In genomic region chr2:92130071-92130470, GRCm38 (mm10) we compare ENCODE assay signal across 28 mouse cellular contexts.
"Had no signal": no experiment of that assay in that cellular context is flagged by ENCODE, and none has a peak within 500 bp of the region (broad histone marks: within the 10 kb centered on the region; RNA-seq: fewer than 3 reads in every experiment).

No protein-coding gene starts in this region.

- ATAC-seq: hindbrain, postnatal 0 days; intestine, embryonic 16.5 days had no signal

- H3K4me2 ChIP-seq: heart, embryonic 11.5 days; heart, embryonic 13.5 days; heart, embryonic 15.5 days; hindbrain, embryonic 13.5 days; hindbrain, embryonic 15.5 days; kidney, embryonic 15.5 days; limb, embryonic 12.5 days; liver, embryonic 11.5 days; liver, embryonic 13.5 days; liver, embryonic 15.5 days had no signal

- DNase-seq: gastrocnemius, postnatal 14 days; gastrocnemius, postnatal 36 days; heart, adult 11 months; heart, adult 2 months; heart, postnatal 14 days; heart, postnatal 36 days; kidney, adult 11 months; kidney, adult 2 months; kidney, adult 9 months; kidney, postnatal 10 days; kidney, postnatal 25 days; kidney, postnatal 4 days; liver; liver, embryonic 13.5 days had no signal

- H3K36me3 ChIP-seq: heart, embryonic 13.5 days; heart, embryonic 15.5 days; hindbrain, embryonic 13.5 days; hindbrain, embryonic 15.5 days; kidney, embryonic 15.5 days; limb, embryonic 10.5 days; limb, embryonic 12.5 days; liver, embryonic 13.5 days; liver, embryonic 15.5 days had no signal

- H3K9me3 ChIP-seq: heart, embryonic 13.5 days; heart, embryonic 15.5 days; hindbrain, embryonic 13.5 days; hindbrain, embryonic 15.5 days; kidney, embryonic 15.5 days; limb, embryonic 10.5 days; limb, embryonic 12.5 days; liver, embryonic 13.5 days; liver, embryonic 15.5 days had no signal

- H3K4me3 ChIP-seq: heart, adult 2 months; heart, embryonic 13.5 days; heart, embryonic 15.5 days; hindbrain, embryonic 13.5 days; hindbrain, embryonic 15.5 days; kidney, embryonic 15.5 days; layer of hippocampus, adult 2 months; left cerebral cortex, adult 2 months; limb, embryonic 10.5 days; limb, embryonic 12.5 days; liver, embryonic 13.5 days; liver, embryonic 15.5 days had no signal

- H3K4me1 ChIP-seq: heart, embryonic 13.5 days; heart, embryonic 15.5 days; hindbrain, embryonic 13.5 days; hindbrain, embryonic 15.5 days; kidney, embryonic 15.5 days; limb, embryonic 10.5 days; limb, embryonic 12.5 days; liver, embryonic 13.5 days; liver, embryonic 15.5 days had no signal

- H3K27ac ChIP-seq: heart, adult 2 months; heart, embryonic 13.5 days; heart, embryonic 15.5 days; hindbrain, embryonic 13.5 days; hindbrain, embryonic 15.5 days; hindbrain, postnatal 0 days; kidney, embryonic 15.5 days; layer of hippocampus, adult 2 months; left cerebral cortex, adult 2 months; limb, embryonic 10.5 days; limb, embryonic 12.5 days; liver, embryonic 13.5 days; liver, embryonic 15.5 days had no signal

- H3K9ac ChIP-seq: heart, embryonic 13.5 days; heart, embryonic 15.5 days; hindbrain, embryonic 13.5 days; hindbrain, embryonic 15.5 days; kidney, embryonic 15.5 days; limb, embryonic 12.5 days; liver, embryonic 13.5 days; liver, embryonic 15.5 days had no signal

- H3K27me3 ChIP-seq: heart, embryonic 13.5 days; heart, embryonic 15.5 days; hindbrain, embryonic 13.5 days; hindbrain, embryonic 15.5 days; kidney, embryonic 15.5 days; limb, embryonic 12.5 days; liver, embryonic 13.5 days; liver, embryonic 15.5 days had no signal
